Mouse (Mus musculus) heart, postnatal 36 days (tissue): ENCODE measurements around the gene Etfa. TPM values are rescaled to one million over a fixed set of nuclear protein-coding genes. Genes with fewer than 3 reads are reported as not detected.

Experiments
- DNase-seq, 2 experiments: peaks; one replicate each; pipeline ENCODE4 v3.0.0; 2021 to 2022
- intact Hi-C: fragments of 180-260 bp; cut with DNase I; formaldehyde crosslinking; loops from one replicate; pipeline ENCODE4 v1.15.1; 2025
- total RNA-seq, 2 experiments: library from RNA; stranded (reverse); gene quantifications; 2 replicates each; pipeline ENCODE4 v1.2.3; 2021

Etfa gene
- total RNA-seq, 2 experiments from 2014 or later: 924 to 965 TPM

DNA sequence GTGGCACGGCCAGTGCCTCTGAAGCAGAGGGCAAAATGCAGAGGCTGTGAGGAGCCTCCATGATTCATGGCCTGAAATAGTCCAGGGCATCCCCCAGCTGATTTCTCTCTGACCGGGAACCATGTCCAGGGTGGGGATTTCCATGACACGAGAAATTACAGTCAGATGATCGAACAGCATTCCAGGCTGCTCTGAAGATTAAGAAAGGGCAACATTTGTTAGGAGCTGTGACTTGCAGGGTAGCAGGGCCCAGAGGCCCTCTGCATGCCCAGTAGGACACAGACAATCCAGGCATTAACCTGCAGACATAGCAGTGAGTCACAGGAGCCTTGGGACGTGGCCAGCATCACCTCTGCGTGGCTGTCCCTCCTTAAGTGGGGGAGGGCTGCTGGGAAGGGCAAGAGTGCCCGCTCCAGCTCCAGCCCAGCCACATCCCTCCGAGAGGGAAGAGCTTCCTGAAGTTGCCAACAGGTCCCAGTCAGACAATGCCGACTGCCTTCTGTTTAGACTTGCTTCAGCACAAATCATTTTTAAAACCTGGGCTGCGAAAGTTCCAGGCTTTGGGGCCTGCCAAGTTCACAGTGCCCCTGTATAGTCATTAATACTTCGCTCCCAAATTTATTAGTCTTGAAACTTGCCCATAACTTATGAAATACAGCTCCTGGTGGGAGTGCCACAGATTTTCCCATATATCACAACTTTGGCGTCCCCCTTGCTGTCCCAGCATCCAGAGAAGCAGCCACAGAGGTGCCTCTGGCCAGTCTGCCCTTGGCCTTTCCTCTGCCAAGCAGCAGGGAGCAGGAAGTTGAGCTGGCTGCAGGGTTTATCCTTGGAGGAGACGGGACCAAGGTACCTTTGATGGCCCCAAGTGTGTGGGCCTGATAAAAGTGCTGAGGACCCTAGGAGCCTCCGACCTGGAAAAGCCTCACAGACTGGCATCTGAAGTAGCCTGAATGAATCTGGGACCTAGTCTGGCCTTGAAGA lies 79.4 kb downstream of the Etfa start:
- intact Hi-C loops: no loop called here

DNA sequence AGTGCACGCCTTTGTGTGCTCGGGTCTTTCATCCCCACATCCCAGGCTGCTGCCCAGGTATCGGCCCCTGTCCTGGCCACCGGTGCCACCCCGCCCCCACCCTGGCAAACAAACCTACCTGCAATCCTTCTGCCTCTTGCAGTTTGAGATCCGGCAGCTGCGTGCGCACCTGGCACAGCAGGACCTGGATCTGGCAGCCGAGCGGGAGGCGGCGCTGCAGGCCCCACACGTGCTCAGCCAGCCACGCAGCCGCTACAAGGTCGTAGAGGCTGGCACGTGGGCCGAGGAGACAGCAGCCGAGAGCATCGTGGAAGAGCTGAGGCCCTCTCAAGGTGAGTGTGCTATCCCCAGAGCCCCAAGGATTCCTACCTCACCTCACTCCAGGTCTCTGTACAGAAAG lies 81.9 kb downstream of the Etfa start:
- intact Hi-C loops: no loop called here
- DNase-seq: no peak

More for the DNA sequence above, 79.4 kb downstream of the Etfa start:
- no peak for DNase-seq

DNA sequence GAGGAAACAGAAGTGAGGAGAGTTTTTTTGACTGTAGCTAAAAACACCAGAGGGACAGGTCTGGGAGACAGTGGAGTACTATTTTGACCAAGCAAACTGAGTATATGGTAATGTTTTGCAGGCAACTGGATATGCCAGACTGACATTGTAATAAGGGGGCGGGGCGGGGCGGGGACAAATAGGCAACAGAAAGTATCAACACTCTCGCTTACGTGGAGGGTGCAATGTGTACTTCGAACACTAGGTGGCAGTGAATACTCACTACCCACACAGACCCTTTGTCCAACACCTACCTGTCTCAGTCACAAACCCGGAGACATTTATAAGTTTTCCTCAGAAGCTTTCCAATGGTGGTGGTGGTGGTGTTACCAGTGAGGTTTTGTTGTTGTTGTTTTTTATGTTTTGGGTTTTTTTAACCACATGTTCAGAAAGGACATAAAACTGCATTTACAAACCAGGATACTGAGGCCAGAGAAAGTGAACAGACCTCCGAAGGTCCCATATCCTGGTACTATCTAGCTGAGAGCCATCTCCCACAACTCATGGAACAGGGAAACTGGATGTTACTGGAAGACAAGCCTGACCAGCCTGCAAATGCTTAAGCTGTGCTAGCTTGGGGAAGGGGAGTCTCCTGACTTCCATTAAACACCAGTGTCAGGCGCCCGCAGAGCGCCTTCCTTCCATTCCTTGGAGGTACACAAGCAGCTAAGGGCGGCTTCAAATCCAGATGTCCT lies 82.6 kb downstream of the Etfa start:
- intact Hi-C loops: loop anchor here (1.0 kb wide), 2 partner anchors 107 to 489 kb away; no protein-coding TSS in a partner anchor
- DNase-seq: peak; percentile 63 to 71

DNA sequence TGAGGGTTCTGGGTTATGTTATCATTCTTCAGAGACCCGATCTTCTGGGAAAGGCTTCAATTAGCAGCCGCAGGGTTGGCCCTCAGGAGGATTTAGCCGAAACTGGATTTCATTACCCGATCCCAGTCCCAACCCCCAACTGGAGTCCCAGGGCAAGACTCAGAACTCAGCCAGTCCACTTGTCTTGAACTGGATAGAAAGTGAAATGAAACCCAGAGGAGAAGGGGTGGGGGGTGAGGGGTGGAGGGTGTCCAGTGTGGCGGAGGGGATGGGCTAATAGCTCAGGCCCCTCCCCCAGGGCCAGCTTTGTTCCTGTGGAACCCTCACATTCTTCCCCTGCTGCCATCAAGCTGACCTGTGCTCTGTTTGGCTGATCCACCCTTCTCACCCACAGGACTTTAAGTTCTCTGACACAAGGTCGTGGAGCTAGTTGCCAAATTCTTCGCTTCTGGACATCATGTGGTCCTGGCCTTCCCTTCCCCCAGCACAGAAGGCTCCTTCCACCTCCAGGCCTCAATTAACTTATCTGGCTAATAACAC lies 86.7 kb downstream of the Etfa start:
- intact Hi-C loops: no loop called here
- no peak for DNase-seq

DNA sequence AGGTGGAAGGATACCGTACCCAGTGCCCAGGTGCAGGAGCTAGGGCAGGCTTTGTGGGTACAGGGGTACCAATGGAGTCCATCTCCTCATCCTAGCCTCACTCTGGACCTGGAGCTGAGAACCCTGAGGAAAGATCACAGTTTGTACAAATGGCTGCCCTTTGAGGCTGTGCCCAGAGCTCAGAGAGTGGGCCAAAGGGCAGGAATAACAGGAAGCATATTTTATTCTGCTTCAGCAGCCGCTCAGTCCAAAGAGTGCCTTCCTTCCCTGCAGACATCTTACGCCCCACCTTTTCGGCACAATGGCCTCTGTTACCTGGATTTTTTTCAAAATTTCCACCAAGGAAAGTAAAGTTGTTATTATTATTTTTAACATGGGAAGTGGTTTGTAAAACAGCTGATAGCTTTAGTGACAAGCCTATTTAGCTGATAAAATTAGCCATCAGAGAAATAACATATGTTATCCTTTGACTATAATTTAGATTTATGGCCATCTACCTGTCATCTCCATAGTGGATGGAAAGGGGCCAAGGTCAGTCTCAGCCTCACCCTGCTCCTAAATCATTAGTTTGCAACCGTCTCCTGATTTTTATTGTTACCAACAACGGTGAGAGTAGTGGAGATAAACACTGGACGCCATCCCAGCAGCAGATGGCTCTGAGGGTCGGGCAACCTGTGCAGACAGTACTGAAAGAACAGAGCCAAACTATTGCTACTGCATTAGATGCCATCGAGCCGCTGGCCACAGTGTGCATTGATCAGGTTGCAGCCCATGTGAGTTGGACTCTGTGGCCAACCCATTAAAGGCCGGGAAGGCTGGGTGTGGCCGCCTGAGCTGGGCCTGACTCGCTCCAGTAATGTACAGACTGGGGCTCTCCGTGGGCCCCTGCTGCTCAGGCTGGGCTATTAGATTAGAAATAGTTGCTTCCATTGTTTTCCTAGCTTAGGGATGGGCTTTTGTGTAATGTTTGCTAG lies 88.3 kb downstream of the Etfa start:
- no peak for DNase-seq
- intact Hi-C loops: no loop called here

DNA sequence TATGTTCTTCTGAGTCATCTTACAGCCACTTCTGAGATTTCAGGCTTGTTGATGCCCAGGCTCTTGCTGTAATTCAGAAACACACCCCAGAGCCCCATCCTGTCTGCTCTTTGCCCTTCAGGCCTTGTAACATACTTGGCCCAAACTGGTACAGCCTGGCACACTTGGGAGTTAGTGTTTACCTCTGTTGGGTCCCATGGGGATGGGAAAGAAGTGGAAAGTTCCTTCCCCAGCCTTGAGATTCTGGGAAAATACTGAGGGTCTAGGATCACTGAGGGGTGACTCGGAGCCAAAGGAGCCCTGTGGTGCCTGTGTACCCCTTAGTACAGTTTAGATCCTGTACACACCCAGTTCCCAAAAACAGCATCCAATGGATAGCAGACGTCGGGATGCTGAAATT lies 90.3 kb downstream of the Etfa start:
- no peak for DNase-seq
- intact Hi-C loops: no loop called here

DNA sequence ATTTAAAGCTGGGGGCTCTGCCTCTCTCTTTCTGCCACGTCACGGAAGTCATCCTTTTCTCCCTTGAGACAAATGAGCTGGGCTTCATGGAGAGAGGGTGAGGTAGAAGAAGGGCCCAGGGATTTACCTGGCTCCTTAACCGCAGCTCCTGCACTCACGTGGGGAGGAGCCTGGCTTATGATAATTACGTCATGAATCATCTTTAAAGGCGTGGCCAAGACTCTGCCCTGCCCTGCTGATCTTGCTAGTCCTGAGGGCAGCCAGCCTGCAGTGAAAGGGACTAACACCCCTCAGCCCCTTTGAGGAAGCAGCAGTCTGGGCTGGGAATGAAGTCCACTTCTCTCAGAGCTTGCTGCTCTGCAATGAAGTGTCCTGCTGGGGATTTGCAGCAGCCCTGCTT lies 100.9 kb downstream of the Etfa start:
- intact Hi-C loops: no loop called here

DNA sequence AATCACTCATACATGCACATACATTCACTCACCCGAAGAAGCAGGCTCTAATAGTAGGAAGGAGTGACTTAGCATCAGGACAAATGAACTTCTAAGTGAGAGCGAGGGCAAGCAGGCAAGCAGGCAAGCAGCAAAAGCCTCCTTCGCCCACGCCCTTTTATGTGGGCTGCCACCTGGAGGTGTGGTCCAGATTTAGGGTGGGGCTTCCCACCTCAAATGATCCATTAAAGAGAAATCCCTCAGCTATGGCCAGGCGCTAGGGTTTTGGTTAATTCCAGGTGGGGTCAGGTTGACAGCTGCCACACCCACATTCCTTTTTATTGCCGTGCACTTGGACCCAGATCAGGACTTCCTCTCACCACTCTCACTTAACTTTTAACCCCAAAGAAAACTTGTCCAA lies 101.6 kb downstream of the Etfa start:
- no peak for DNase-seq
- intact Hi-C loops: no loop called here

More for the DNA sequence above, 100.9 kb downstream of the Etfa start:
- DNase-seq: no peak

DNA sequence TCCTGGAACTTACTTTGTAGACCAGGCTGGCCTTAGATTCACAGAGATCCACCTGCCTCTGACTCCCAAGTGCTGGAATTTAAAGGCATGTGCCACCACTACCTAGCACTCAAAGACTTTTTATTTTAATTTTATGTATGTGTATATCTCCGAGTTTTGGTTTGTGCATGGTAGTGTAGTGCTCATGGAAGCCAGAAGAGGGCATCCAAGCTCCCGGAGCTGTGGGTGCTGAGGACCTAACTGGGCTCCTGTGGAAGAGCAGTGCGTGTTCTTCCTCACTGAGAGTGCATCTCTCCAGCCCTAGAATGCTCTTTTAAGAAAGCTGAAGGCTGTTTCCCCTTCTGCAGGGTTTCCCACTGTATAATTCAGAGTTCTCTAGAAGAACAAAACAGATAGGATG lies 102.2 kb downstream of the Etfa start:
- no peak for DNase-seq
- intact Hi-C loops: no loop called here

DNA sequence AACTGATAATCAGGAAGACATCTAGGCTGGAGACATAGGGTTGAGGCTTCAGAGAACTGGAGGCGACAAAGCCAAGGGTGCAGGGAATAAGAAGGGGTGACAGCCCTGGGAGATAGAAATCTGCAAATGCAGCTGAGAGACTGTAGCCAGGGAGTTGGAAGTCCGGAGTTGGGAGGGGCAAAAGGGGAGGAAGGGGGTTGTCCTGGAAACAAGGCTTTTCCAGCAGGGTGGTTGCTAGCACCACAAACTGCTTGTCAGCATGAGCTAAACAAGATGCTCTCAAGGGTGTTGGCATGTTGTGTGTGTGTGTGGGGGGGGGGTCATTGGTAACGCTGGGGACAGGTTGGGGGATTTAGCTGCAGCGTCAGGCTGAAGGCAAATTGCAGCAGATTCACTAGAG lies 103.2 kb downstream of the Etfa start:
- intact Hi-C loops: no loop called here
- no peak for DNase-seq

DNA sequence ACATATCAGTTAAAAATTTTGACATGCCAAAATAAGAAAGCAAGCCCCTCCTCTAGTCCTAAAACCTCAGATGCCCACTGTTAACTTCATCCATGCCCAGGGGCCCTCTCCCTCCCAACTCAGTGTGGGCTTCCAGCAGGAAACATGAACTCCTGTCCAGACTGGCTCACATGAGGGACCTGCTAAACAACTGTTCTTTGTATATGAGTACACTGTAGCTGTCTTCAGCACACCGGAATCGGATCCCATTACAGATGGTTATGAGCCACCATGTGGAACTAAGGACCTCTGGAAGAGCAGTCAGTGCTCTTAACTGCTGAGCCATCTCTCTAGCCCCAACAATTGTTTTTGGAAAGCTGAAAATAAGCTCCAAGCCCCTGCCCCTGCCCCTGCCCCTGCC lies 105.3 kb downstream of the Etfa start:
- DNase-seq: no peak
- intact Hi-C loops: no loop called here

DNA sequence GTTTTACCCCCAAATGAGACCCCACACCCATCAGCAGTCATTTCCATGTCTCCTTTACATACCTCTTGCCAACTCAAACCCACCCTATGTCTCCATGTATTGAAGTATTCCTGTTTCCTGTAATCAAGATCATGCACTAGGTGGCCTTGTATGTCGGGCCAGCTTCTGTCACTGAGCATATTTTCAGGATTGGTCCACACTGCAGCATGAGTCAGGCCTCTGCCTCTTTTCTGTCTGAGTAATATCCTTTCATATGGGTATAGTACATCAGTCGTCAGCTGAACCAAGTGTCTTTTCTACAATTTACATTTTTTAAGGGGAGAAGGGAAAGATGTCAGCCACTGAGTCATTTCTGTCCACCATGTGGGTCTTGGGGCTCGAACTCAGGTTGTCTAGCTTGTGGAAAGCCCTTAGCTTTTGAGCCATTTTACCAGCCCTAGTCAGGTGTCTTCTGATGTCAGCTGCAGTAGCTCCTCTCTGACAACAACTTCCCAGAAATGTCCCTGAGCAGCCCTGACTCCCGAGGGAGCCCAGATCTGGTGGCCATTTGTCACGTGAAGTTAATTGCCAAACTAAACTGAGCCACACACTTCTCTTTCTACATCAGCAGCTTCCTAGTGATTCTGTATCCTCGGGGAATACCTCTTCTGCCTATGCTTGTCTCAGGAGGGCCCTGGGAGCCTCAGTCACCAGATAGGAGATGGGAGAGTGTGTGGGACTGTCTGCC lies 106.9 kb downstream of the Etfa start:
- no peak for DNase-seq
- intact Hi-C loops: no loop called here

Other genes starting within 250 kb of the Etfa start
- gene Nrg4, start 185.4 kb downstream of the Etfa start, total RNA-seq: 1 to 10 TPM; 1.6 to 1.7 TPM
- 1 to 10 TPM; 1.8 to 2.4 TPM for gene Tmem266, start 185.3 kb downstream of the Etfa start, total RNA-seq
- gene Isl2, start 26.4 kb upstream of the Etfa start, total RNA-seq: under 1 TPM in 1 of 2 experiments, not detected in 1; 0.27 TPM